ENCODE assay signal across 18 mouse cellular contexts in the genomic region with DNA sequence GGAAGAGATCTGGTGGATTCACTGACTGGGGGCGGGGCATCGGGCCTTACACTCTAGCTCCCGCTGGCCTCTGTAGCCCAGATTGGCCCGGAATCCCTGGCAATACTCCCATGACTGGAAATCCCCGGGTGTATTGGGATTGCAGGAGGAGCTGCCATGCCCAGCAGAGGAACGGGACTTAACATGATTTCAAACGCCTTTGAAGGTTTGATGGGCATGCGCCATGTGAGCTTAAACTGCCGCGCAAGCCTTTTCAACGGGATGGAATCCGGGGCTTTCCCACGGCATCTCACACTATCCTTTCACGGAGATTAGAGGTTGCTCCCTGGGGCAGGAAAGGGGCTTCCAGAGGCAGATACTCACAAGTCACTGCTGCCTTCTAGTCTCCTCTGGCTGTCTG. TPM values are rescaled to one million over a fixed set of nuclear protein-coding genes. Genes with fewer than 3 reads are reported as not detected.
DNase-seq lines count a peak whose midpoint lies in the region; ATAC-seq and TF ChIP-seq lines count a peak whose summit lies in the region.
"Had no signal": no experiment of that assay in that cellular context is flagged by ENCODE, and none has a peak within 500 bp of the region (broad histone marks: within the 10 kb centered on the region; RNA-seq: fewer than 3 reads in every experiment).

No protein-coding gene starts in this region.

- H3K9ac ChIP-seq in ES-E14 (ENCODE audit: insufficient read depth, low read depth, low read length, poor library complexity, severe bottlenecking): peak overlapping the region; percentile 33; the same call in 1 of the 2 replicates
- no peak overlapping the region for H3K9ac ChIP-seq in midbrain, embryonic 15.5 days
- no peak overlapping the region for H3K9ac ChIP-seq in kidney, embryonic 14.5 days (ENCODE audit: low read depth, low read length)
- H3K9ac ChIP-seq: limb, embryonic 12.5 days; liver, embryonic 14.5 days had no signal

- peak; percentile 48 for DNase-seq in adrenal gland, postnatal 14 days
- no peak for DNase-seq in adrenal gland, adult 18-20 months (ENCODE audit: low spot score in 2 of 2)
- peak; percentile 25 for DNase-seq in left cerebral cortex, postnatal 4 days
- DNase-seq in left cerebral cortex, postnatal 36 days (ENCODE audit: low spot score in 2 of 2): no peak
- DNase-seq in ES-E14 (ENCODE audit: low read depth, low spot score): no peak
- no peak for DNase-seq in lung, adult 18-20 months
- DNase-seq: cerebellum, adult 9-10 months; heart, adult 2 months; kidney, postnatal 14 days; lung, postnatal 14 days; retina, postnatal 1 day; right cerebral cortex, postnatal 4 days had no signal

- H3K4me1 ChIP-seq in ES-E14 (ENCODE audit: control insufficient read depth in 2 of 2, insufficient read depth in 2 of 2, low read length in 2 of 2, poor library complexity in 1 of 2): peaks cover 0 to 9% of the 10 kb centered on the region in 2 experiments; a peak in 2 of 4 replicates
- no peaks in the 10 kb centered on the region for H3K4me1 ChIP-seq in midbrain, embryonic 15.5 days
- peaks cover 7% of the 10 kb centered on the region for H3K4me1 ChIP-seq in kidney, embryonic 14.5 days (ENCODE audit: control insufficient read depth, insufficient read depth, low read length)
- H3K4me1 ChIP-seq: forebrain, embryonic 15.5 days had no signal

- H3K4me3 ChIP-seq in ES-E14 (ENCODE audit: insufficient read depth in 1 of 2, low read depth in 1 of 2, low read length in 2 of 2, poor library complexity in 1 of 2, severe bottlenecking in 1 of 2): peak overlapping the region in 1 of 2 experiments; percentile 10; a peak in 1 of 4 replicates
- H3K4me3 ChIP-seq in midbrain, embryonic 15.5 days: no peak overlapping the region
- no peak overlapping the region for H3K4me3 ChIP-seq in kidney, embryonic 14.5 days (ENCODE audit: low read length)
- H3K4me3 ChIP-seq: forebrain, embryonic 15.5 days; heart, adult 2 months; limb, embryonic 12.5 days had no signal

- ATAC-seq in midbrain, embryonic 15.5 days (replicated peaks): no peak
- ATAC-seq in kidney, embryonic 14.5 days (ENCODE audit: low FRiP score, low TSS enrichment): no peak
- ATAC-seq: forebrain, embryonic 15.5 days; intestine, embryonic 16.5 days had no signal

- H3K27me3 ChIP-seq in midbrain, embryonic 15.5 days (replicated peaks): no peaks in the 10 kb centered on the region
- no peaks in the 10 kb centered on the region for H3K27me3 ChIP-seq in kidney, embryonic 14.5 days (ENCODE audit: control insufficient read depth, insufficient read depth, low read length)
- H3K27me3 ChIP-seq: forebrain, embryonic 15.5 days; limb, embryonic 12.5 days had no signal

- in situ Hi-C loops in ES-E14 (cut with MboI; ENCODE audit: low sequenced_read_pairs in 2 of 2, unreplicated experiment in 2 of 2): no loop called here

- intact Hi-C loops in left cerebral cortex, postnatal 4 days (cut with DNase I): no loop called here
- intact Hi-C loops in left cerebral cortex, postnatal 36 days (cut with DNase I): no loop called here

- no peaks in the 10 kb centered on the region for H3K36me3 ChIP-seq in ES-E14 (ENCODE audit: control insufficient read depth, insufficient read depth, low read length, poor library complexity, severe bottlenecking)
- H3K36me3 ChIP-seq in midbrain, embryonic 15.5 days (replicated peaks): no peaks in the 10 kb centered on the region
- no peaks in the 10 kb centered on the region for H3K36me3 ChIP-seq in kidney, embryonic 14.5 days (ENCODE audit: control insufficient read depth, insufficient read depth, low read length)
- H3K36me3 ChIP-seq: forebrain, embryonic 15.5 days; limb, embryonic 12.5 days had no signal

- no peak overlapping the region for H3K27ac ChIP-seq in ES-E14 (ENCODE audit: insufficient read depth, low read depth, low read length, poor library complexity, severe bottlenecking)
- no peak overlapping the region for H3K27ac ChIP-seq in midbrain, embryonic 15.5 days
- H3K27ac ChIP-seq in kidney, embryonic 14.5 days (ENCODE audit: low read depth, low read length): no peak overlapping the region
- H3K27ac ChIP-seq: forebrain, embryonic 15.5 days; heart, adult 2 months; limb, embryonic 12.5 days; liver, embryonic 14.5 days had no signal

- H3K4me2 ChIP-seq in midbrain, embryonic 15.5 days: peak overlapping the region; percentile 21; the same call in 1 of the 2 replicates
- H3K4me2 ChIP-seq in kidney, embryonic 14.5 days (replicated peaks; ENCODE audit: low read depth, low read length): no peak overlapping the region
- H3K4me2 ChIP-seq: forebrain, embryonic 15.5 days; limb, embryonic 12.5 days had no signal

- 53% methylated on average over 14 of the region's 14 CpGs for WGBS in midbrain, embryonic 15.5 days
- WGBS in kidney, embryonic 14.5 days: 89% methylated on average over 14 of the region's 14 CpGs

- H3K9me3 ChIP-seq in ES-E14 (ENCODE audit: control insufficient read depth, insufficient read depth, low read depth, low read length): no peaks in the 10 kb centered on the region
- no peaks in the 10 kb centered on the region for H3K9me3 ChIP-seq in midbrain, embryonic 15.5 days
- H3K9me3 ChIP-seq in kidney, embryonic 14.5 days (ENCODE audit: control insufficient read depth, low read length): peaks cover 2% of the 10 kb centered on the region; the same call in 1 of the 2 replicates
- H3K9me3 ChIP-seq: forebrain, embryonic 15.5 days had no signal

TF ChIP-seq in ES-E14, 5 proteins besides CTCF, POLR2A, EP300 and RAD21:
- no peak for TF ChIP-seq ZC3H11A (IDR thresholded peaks at IDR 0.05; ENCODE audit: borderline replicate concordance, low read depth, low read length)
- no peak for TF ChIP-seq ZNF384 (IDR thresholded peaks at IDR 0.05; ENCODE audit: low read depth, low read length)
- no peak for TF ChIP-seq CHD2 (IDR thresholded peaks at IDR 0.05; ENCODE audit: low read depth, low read length)
- no peak for TF ChIP-seq MAFK (IDR thresholded peaks at IDR 0.05; ENCODE audit: insufficient read depth, low read depth, low read length)
TF ChIP-seq in ES-E14: peak in this region for 0.

RNA-seq across cellular contexts. Expression of a gene that starts 19.6 kb away (rescaled TPM):
- total RNA-seq in adrenal gland, postnatal 14 days (2021): 37.6 and 48.7 TPM in 2 replicates
- total RNA-seq in adrenal gland, adult 18-20 months (2021): 10 to 100 TPM; 46.3 to 66.8 TPM
- total RNA-seq in left cerebral cortex, postnatal 4 days (2021): 10 to 100 TPM; 37.6 to 38.2 TPM
- 10 to 100 TPM; 62.1 to 64.0 TPM for total RNA-seq in left cerebral cortex, postnatal 36 days (2021)
- 57.1 and 57.6 TPM in 2 replicates for total RNA-seq in ES-E14 (2012; rRNA removed)
- polyA plus RNA-seq in midbrain, embryonic 15.5 days (2015; fragmentation: Nextera tagmentation; extraction: Ambion mirVana): 57.6 and 67.4 TPM in 2 replicates
- 61.3 and 76.6 TPM in 2 replicates for polyA plus RNA-seq in kidney, embryonic 14.5 days (2014; fragmentation: Nextera tagmentation; extraction: Ambion mirVana)

RNA-seq across cellular contexts. Expression of a gene that starts 45.8 kb away (rescaled TPM):
- total RNA-seq in adrenal gland, postnatal 14 days (2021): 63.8 and 79.5 TPM in 2 replicates
- total RNA-seq in adrenal gland, adult 18-20 months (2021): 10 to 100 TPM; 90.4 to 99.9 TPM
- total RNA-seq in left cerebral cortex, postnatal 4 days (2021): 10 to 100 TPM; 35.5 to 38.3 TPM
- 10 to 100 TPM; 23.4 to 24.5 TPM for total RNA-seq in left cerebral cortex, postnatal 36 days (2021)
- 34.2 and 56.2 TPM in 2 replicates for total RNA-seq in ES-E14 (2012; rRNA removed)
- 56.8 and 59.1 TPM in 2 replicates for polyA plus RNA-seq in midbrain, embryonic 15.5 days (2015; fragmentation: Nextera tagmentation; extraction: Ambion mirVana)
- 84.6 and 146 TPM in 2 replicates for polyA plus RNA-seq in kidney, embryonic 14.5 days (2014; fragmentation: Nextera tagmentation; extraction: Ambion mirVana)

Comparison
In these comparisons a context has a peak if more than half of its experiments do, and no peak if none do; other contexts are left out.
1. DNase-seq: peak in adrenal gland, postnatal 14 days (single experiment) and left cerebral cortex, postnatal 4 days (single experiment); none in adrenal gland, adult 18-20 months (0 of 2), left cerebral cortex, postnatal 36 days (0 of 2), ES-E14 (single experiment) and lung, adult 18-20 months (0 of 2).